Mouse (Mus musculus) Patski (cell line): ENCODE data around the gene Pax6. TPM values are rescaled to one million over a fixed set of nuclear protein-coding genes. Genes with fewer than 3 reads are reported as not detected.

Source experiments
- ATAC-seq: fragments of 100-300 bp; one replicate; pipeline ENCODE4 v1.8.0; 2021
- CTCF ChIA-PET: fragments of 350-600 bp; sonication (Branson Sonifier 250); formaldehyde crosslinking; loops from one replicate; lab custom pipeline; 2022; ENCODE audit warnings: inconsistent platforms; lab: Charles Lee
- POLR2A ChIA-PET: fragments of 350-600 bp; sonication (Branson Sonifier 250); formaldehyde crosslinking; loops from one replicate; lab custom pipeline; 2022; ENCODE audit warnings: antibody characterized with exemption, inconsistent platforms; lab: Charles Lee
- DNase-seq: peaks from one replicate; pipeline ENCODE4 v3.0.0-alpha.2; 2011; ENCODE audit warnings: low read depth, low spot score
- H3K27me3 ChIP-seq: fragments of 371-371 bp; one replicate; pipeline ENCODE4 v1.5.1; 2021
- CTCF ChIP-seq: fragments of 100-300 bp; IDR thresholded peaks from one replicate; pipeline ENCODE4 v1.5.1; 2021
- in situ Hi-C: fragments of 300-500 bp; cut with MboI; formaldehyde crosslinking; loops from 3 replicates; pipeline ENCODE4 v1.11.1; 2018; ENCODE audit warnings: low pct_unique_long_range_greater_than_20kb, mixed read lengths
- polyA plus RNA-seq: library from polyadenylated mRNA; unstranded; gene quantifications from one replicate; pipeline ENCODE4 v1.2.3, GENCODE M21; 2021

The Pax6 gene
- polyA plus RNA-seq, 1 experiment from 2014 or later: not detected

DNA sequence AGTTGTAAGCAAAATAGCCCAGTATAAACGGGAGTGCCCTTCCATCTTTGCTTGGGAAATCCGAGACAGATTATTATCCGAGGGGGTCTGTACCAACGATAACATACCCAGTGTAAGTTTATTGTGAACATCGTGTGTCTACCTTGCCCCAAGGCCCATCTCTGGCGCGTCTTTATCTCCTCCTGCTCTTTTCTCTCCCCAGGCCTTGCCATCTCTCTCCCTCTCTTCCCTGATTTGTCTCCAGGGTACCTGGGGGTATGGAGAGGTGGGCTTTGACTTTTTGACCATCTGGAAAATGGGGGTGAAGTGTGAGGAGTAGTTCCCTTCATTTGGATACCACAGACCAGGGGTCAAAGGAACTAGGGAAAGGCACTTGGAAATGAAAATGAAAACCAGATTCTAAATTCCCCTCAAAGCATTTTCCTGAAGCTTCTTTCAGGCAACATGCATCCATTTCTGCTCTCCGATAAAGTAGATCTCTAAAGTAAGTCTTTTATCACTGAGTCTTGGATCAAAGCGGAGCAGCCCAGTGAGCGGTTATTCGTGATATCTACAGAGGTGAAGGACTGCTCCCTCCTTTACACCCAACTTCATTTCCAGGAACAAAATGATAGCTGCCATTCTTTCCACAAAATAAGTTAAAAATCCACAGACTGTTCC lies 16.4 kb downstream of the Pax6 start:
- DNase-seq (no peak), ATAC-seq (no peak)
- ChIA-PET POLR2A (interaction anchor here (0.8 kb wide), 1 partner anchor 168 kb away, joined by 3 read pairs; no protein-coding TSS in a partner anchor), CTCF (no interaction called here)
- TF ChIP-seq CTCF: no peak
- in situ Hi-C loops: no loop called here
- H3K27me3 ChIP-seq: no peaks in the 10 kb centered on the region

DNA sequence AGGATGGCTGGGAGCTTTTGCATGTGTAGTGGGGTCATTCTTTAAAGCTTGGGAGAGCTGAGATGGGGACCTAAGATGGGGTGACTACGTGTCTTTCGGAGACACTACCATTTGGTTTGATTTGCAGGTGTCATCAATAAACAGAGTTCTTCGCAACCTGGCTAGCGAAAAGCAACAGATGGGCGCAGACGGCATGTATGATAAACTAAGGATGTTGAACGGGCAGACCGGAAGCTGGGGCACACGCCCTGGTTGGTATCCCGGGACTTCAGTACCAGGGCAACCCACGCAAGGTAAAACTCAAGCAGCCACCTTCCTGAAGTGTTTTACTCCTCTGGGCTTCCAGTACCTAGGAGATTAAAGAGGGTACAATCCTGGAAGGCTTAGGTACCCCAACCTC lies 17.0 kb downstream of the Pax6 start:
- ATAC-seq: no peak
- no peak for DNase-seq
- TF ChIP-seq CTCF: no peak
- POLR2A ChIA-PET: interaction anchor here (0.8 kb wide), 1 partner anchor 168 kb away, joined by 3 read pairs; no protein-coding TSS in a partner anchor
- CTCF ChIA-PET: no interaction called here
- peaks cover 1% of the 10 kb centered on the region for H3K27me3 ChIP-seq
- in situ Hi-C loops: no loop called here

- H3K27me3 ChIP-seq: peaks cover 3% of the 10 kb centered on the region
- DNase-seq (no peak), ATAC-seq (no peak)
- no peak for TF ChIP-seq CTCF
- ChIA-PET CTCF (interaction anchor here (0.5 kb wide), 1 partner anchor 171 kb away, joined by 3 read pairs; no protein-coding TSS in a partner anchor), POLR2A (interaction anchor here (0.8 kb wide), 1 partner anchor 169 kb away, joined by 3 read pairs; no protein-coding TSS in a partner anchor)
- in situ Hi-C loops: no loop called here
Measured at GRCm38 (mm10) chr2:105686363-105687316, 17.9 kb downstream of the Pax6 start.

- DNase-seq: no peak
- in situ Hi-C loops: no loop called here
- CTCF ChIA-PET: interaction anchor here (0.5 kb wide), 1 partner anchor 172 kb away, joined by 3 read pairs; no protein-coding TSS in a partner anchor
- TF ChIP-seq CTCF: no peak
- POLR2A ChIA-PET: no interaction called here
- peaks cover 3% of the 10 kb centered on the region for H3K27me3 ChIP-seq
- ATAC-seq: peak; percentile 11
Measured at GRCm38 (mm10) chr2:105687317-105687991, 18.8 kb downstream of the Pax6 start.

DNA sequence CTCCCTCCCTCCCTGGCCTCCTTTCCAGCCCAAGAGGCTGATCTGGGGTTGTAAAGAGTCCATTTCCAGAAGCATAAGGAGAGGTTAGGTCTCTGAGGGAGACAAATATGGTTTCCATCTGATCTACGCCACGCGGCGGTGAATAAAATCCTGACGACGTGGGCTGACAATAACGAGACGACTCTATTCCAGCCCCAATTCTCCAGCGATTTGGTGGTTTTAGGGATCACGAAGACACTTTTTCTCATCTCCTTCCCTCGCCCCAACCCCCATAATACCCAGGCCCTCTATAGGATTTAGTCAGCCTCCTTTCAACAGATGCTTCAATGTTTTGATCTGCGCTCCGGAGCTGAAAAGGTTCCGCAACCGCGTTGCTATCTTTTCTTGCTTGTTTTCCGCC lies 19.3 kb downstream of the Pax6 start:
- ATAC-seq: no peak
- ChIA-PET CTCF (no interaction called here), POLR2A (no interaction called here)
- no peak for TF ChIP-seq CTCF
- DNase-seq: no peak
- H3K27me3 ChIP-seq: peaks cover 3% of the 10 kb centered on the region
- in situ Hi-C loops: no loop called here

DNA sequence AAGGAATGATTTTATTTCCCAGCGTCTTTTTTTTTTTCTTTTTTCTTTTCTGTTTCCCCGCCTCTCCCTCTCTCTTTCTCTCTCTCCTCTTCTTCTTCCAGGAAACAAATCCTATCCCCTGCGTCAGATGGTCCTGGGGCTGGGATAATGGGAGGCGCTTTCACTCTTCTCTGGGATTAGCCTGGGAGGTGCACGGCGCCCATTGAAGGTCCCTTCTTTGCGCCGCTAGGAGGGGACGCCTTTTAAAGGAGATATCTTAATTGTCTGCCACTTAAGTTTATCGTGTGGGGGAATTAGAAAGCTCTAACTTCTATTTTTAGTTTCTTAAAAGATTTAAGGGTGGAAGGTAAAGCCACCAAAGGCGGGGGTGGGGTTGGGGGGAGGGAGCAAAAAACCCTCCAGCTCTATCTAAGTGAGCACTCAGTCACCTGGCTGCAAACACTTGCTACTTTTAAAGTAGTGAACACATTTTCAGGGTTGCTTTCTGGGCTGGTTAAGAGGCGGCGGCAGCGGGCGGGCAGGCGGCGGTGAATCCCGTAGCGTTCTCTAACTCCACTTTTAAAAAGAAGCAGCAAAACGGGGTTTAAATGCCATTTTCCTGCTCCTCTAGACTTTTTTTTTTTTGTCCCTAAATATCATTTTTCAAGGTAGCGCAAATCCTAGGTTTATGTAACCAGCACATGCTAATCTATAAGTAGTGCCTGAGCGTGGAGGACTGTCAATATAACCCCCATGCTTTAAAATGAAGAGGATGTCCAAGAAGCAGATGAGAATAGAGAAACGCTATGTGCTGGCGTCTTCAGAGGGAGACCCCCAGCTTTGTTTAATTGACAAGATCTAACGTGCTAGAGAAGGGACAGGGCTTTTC lies 20.0 kb downstream of the Pax6 start:
- ATAC-seq (no peak), DNase-seq (no peak)
- TF ChIP-seq CTCF: no peak
- ChIA-PET CTCF (no interaction called here), POLR2A (no interaction called here)
- H3K27me3 ChIP-seq: peaks cover 3% of the 10 kb centered on the region
- in situ Hi-C loops: no loop called here

DNA sequence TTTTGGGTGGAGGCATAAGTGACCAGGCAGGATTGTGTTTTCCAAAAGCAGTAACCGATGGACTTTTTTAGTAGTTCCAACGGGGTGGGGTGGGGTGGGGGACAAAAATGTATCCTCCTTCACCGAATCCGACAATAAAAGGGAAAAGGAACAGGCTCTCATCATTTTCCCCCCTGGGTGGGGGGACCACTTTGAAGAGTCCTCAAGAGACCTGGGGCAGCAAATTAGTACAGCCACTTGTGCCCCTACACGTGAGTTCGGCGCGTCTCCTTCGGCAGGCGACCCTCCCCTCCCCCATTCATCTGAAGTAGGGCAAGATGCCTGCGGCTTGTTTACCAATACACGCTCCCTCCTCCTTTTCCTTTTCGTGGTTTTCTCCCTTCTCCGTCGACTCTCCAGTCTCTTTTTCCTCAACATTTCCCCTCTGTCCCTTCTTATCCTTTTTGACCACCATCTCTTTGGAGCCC lies 20.6 kb downstream of the Pax6 start:
- in situ Hi-C loops: no loop called here
- TF ChIP-seq CTCF: no peak
- POLR2A ChIA-PET: no interaction called here
- DNase-seq (no peak), ATAC-seq (no peak)
- CTCF ChIA-PET: no interaction called here
- H3K27me3 ChIP-seq: peaks cover 3% of the 10 kb centered on the region

GRCm38 (mm10) chr2:105689771-105690639 lies 21.3 kb downstream of the Pax6 start:
- H3K27me3 ChIP-seq: peaks cover 3% of the 10 kb centered on the region
- no peak for TF ChIP-seq CTCF
- DNase-seq (no peak), ATAC-seq (no peak)
- POLR2A ChIA-PET: no interaction called here
- CTCF ChIA-PET: no interaction called here
- in situ Hi-C loops: no loop called here

DNA sequence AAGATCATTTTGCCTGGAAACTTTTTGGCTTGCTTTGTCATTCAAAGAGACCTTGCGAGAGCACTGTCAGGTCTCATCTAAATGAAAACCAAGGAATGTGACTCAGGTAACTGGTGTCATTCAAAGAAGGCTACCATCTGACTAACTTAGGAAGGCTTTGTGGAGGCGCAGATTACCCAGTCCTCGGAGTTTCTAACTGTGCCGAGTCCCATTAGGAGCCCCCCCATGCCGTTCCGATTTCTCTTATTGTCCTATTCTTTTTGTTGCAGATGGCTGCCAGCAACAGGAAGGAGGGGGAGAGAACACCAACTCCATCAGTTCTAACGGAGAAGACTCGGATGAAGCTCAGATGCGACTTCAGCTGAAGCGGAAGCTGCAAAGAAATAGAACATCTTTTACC lies 22.6 kb downstream of the Pax6 start:
- in situ Hi-C loops: no loop called here
- CTCF ChIA-PET: no interaction called here
- H3K27me3 ChIP-seq: peaks cover 3% of the 10 kb centered on the region
- POLR2A ChIA-PET: no interaction called here
- ATAC-seq: no peak
- no peak for DNase-seq
- no peak for TF ChIP-seq CTCF
